Mouse (Mus musculus) 3T3-L1 (cell line): ENCODE data around the gene Ddc.

Experiments
- DNase-seq: peaks from one replicate; pipeline ENCODE4 v3.0.0-alpha.2; 2015; ENCODE audit warnings: low read depth, low spot score

Ddc gene

GRCm38 (mm10) chr11:11848467-11848866 lies 49.5 kb downstream of the Ddc start:
- DNase-seq: no peak

GRCm38 (mm10) chr11:11845044-11845443 lies 52.9 kb downstream of the Ddc start:
- DNase-seq: no peak

- DNase-seq: peak; percentile 93
These were observed 53.5 kb downstream of the Ddc start for GRCm38 (mm10) chr11:11844367-11844971.

GRCm38 (mm10) chr11:11841590-11841989 lies 56.4 kb downstream of the Ddc start:
- no peak for DNase-seq

- DNase-seq: peak; percentile 75
These were observed 57.2 kb downstream of the Ddc start for GRCm38 (mm10) chr11:11840746-11841145.

- DNase-seq: no peak
These were observed 58.1 kb downstream of the Ddc start for GRCm38 (mm10) chr11:11839874-11840273.

GRCm38 (mm10) chr11:11837384-11837783 lies 60.6 kb downstream of the Ddc start:
- DNase-seq: no peak

- no peak for DNase-seq
These were observed 61.1 kb downstream of the Ddc start for GRCm38 (mm10) chr11:11836713-11837370.

- DNase-seq: no peak
These were observed 61.7 kb downstream of the Ddc start for GRCm38 (mm10) chr11:11836262-11836661.

- no peak for DNase-seq
These were observed 62.2 kb downstream of the Ddc start for GRCm38 (mm10) chr11:11835791-11836190.

- no peak for DNase-seq
These were observed 62.6 kb downstream of the Ddc start for GRCm38 (mm10) chr11:11835361-11835760.

- DNase-seq: no peak
These were observed 64.8 kb downstream of the Ddc start for GRCm38 (mm10) chr11:11833100-11833499.

GRCm38 (mm10) chr11:11832755-11833084 lies 65.2 kb downstream of the Ddc start:
- DNase-seq: no peak

- DNase-seq: no peak
These were observed 65.8 kb downstream of the Ddc start for GRCm38 (mm10) chr11:11831940-11832754.

- no peak for DNase-seq
These were observed 66.4 kb downstream of the Ddc start for GRCm38 (mm10) chr11:11831526-11831925.

- no peak for DNase-seq
These were observed 67.0 kb downstream of the Ddc start for GRCm38 (mm10) chr11:11830884-11831495.

- DNase-seq: no peak
These were observed 68.6 kb downstream of the Ddc start for GRCm38 (mm10) chr11:11829161-11830000.

GRCm38 (mm10) chr11:11828761-11829160 lies 69.2 kb downstream of the Ddc start:
- DNase-seq: no peak

GRCm38 (mm10) chr11:11828251-11828650 lies 69.7 kb downstream of the Ddc start:
- DNase-seq: no peak

- no peak for DNase-seq
These were observed 71.5 kb downstream of the Ddc start for GRCm38 (mm10) chr11:11826475-11826874.

- peak; percentile 48 for DNase-seq
These were observed 72.3 kb downstream of the Ddc start for GRCm38 (mm10) chr11:11825670-11826069.
